8 mouse cellular contexts compared by ENCODE assay signal in the genomic region with DNA sequence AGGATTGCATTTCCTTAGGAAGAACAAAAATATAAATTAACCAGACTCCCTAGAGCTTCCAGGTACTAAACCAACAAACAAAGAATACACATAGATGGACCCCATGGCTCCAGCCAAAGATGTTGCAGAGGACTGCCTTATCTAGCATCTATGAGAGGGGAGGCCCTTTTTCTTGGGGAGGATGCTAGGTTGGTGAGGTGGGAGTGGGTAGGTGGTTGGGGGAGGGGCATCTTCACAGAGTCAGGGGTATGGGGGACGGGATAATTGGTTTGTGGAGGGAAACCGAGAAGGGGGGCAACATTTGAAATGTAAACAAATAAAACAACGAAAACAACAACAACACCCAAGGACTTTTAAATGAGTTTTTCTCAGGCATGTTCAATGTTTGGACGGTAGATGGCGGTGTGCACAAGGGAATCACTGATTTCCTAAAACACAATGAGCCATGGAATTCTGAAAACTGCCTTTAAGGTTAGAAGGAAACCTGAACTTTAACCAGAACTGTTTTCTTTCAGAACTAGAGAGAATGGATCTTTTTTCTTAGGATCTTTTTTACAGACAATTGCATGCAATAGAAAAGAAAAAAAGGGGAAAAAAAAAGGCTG.
DNase-seq lines count a peak whose midpoint lies in the region; ATAC-seq and TF ChIP-seq lines count a peak whose summit lies in the region.
"Not testable (repeated sequence)": the region's sequence is repeated elsewhere in the genome, so short reads cannot be mapped to it uniquely, and the experiment has no call there.

No protein-coding gene starts in this region.

- TF ChIP-seq POLR2A in liver, adult 2 months (IDR thresholded peaks at IDR 0.05; ENCODE audit: extremely low read depth, insufficient read depth, low read length) = not testable (repeated sequence)

- H3K79me2 ChIP-seq in liver, adult 2 months (ENCODE audit: control insufficient read depth, insufficient read depth, low read length) = not testable (repeated sequence)

- peak; percentile 59; the same call in 1 of the 2 replicates for ATAC-seq in forebrain, embryonic 13.5 days
- peak; percentile 50; the same call in 1 of the 2 replicates for ATAC-seq in hindbrain, embryonic 12.5 days (ENCODE audit: low FRiP score)
- peak; percentile 44; the same call in 1 of the 2 replicates for ATAC-seq in midbrain, embryonic 11.5 days (ENCODE audit: low FRiP score)

- H3K9ac ChIP-seq in forebrain, embryonic 13.5 days; hindbrain, embryonic 12.5 days; liver, adult 2 months (ENCODE audit: low read depth, low read length); midbrain, embryonic 11.5 days (ENCODE audit: low read length): not testable (repeated sequence)

- not testable (repeated sequence) for H3K27me3 ChIP-seq in forebrain, embryonic 13.5 days; hindbrain, embryonic 12.5 days; liver, adult 2 months (ENCODE audit: control insufficient read depth, insufficient read depth, low read length); midbrain, embryonic 11.5 days (ENCODE audit: control insufficient read depth, insufficient read depth, low read length)

- DNase-seq in NIH3T3 (ENCODE audit: low read depth) = peak; percentile 66
- peak; percentile 58 for DNase-seq in embryo, embryonic 10.5 days (ENCODE audit: low spot score)
- peak; percentile 19 for DNase-seq in kidney, adult 9 months
- DNase-seq in liver, adult 2 months (ENCODE audit: extremely low read depth, low read depth, low spot score) = peak; percentile 18
- peak; percentile 88 for DNase-seq in midbrain, embryonic 11.5 days (ENCODE audit: low spot score, missing footprints)
- DNase-seq in retina, postnatal 7 days (ENCODE audit: low read depth, low spot score) = peak; percentile 9

- not testable (repeated sequence) for H3K36me3 ChIP-seq in forebrain, embryonic 13.5 days (ENCODE audit: poor library complexity, severe bottlenecking); hindbrain, embryonic 12.5 days; liver, adult 2 months (ENCODE audit: control insufficient read depth, insufficient read depth, low read length); midbrain, embryonic 11.5 days (ENCODE audit: control insufficient read depth, insufficient read depth, low read length)

- H3K4me3 ChIP-seq in forebrain, embryonic 13.5 days; hindbrain, embryonic 12.5 days; liver, adult 2 months (ENCODE audit: insufficient read depth, low read depth, low read length); midbrain, embryonic 11.5 days (ENCODE audit: low read depth, low read length): not testable (repeated sequence)

- H3K4me1 ChIP-seq in forebrain, embryonic 13.5 days; hindbrain, embryonic 12.5 days; liver, adult 2 months (ENCODE audit: control insufficient read depth, insufficient read depth, low read length); midbrain, embryonic 11.5 days (ENCODE audit: control insufficient read depth, insufficient read depth, low read length): not testable (repeated sequence)

- WGBS in forebrain, embryonic 13.5 days = 10% methylated on average over 5 of the region's 5 CpGs
- 6% methylated on average over 5 of the region's 5 CpGs for WGBS in hindbrain, embryonic 12.5 days
- 5% methylated on average over 5 of the region's 5 CpGs for WGBS in liver, adult 2 months
- 10% methylated on average over 5 of the region's 5 CpGs for WGBS in midbrain, embryonic 11.5 days

- H3K27ac ChIP-seq in forebrain, embryonic 13.5 days; hindbrain, embryonic 12.5 days; liver, adult 2 months (replicated peaks; ENCODE audit: insufficient read depth, low read depth, low read length); midbrain, embryonic 11.5 days (ENCODE audit: low read depth, low read length): not testable (repeated sequence)

- not testable (repeated sequence) for H3K9me3 ChIP-seq in forebrain, embryonic 13.5 days (replicated peaks); hindbrain, embryonic 12.5 days (replicated peaks); midbrain, embryonic 11.5 days (ENCODE audit: control insufficient read depth, low read length)

- not testable (repeated sequence) for TF ChIP-seq CTCF in liver, adult 2 months (IDR thresholded peaks at IDR 0.05; ENCODE audit: low read depth, low read length)

- not testable (repeated sequence) for H3K4me2 ChIP-seq in forebrain, embryonic 13.5 days; hindbrain, embryonic 12.5 days (replicated peaks); midbrain, embryonic 11.5 days

Comparison
In these comparisons a context has a peak if more than half of its experiments do, and no peak if none do; other contexts are left out.
1. DNase-seq: peak in every context shown above with its lines; median percentile 88 in midbrain, embryonic 11.5 days; 66 in NIH3T3; 58 in embryo, embryonic 10.5 days; 19 in kidney, adult 9 months; 18 in liver, adult 2 months; 9 in retina, postnatal 7 days.